9 mouse cellular contexts compared by ENCODE assay signal in genomic region chr19:4338162-4338561, GRCm38 (mm10). TPM values are rescaled to one million over a fixed set of nuclear protein-coding genes. Genes with fewer than 3 reads are reported as not detected.
DNase-seq lines count a peak whose midpoint lies in the region; ATAC-seq and TF ChIP-seq lines count a peak whose summit lies in the region.
"Had no signal": no experiment of that assay in that cellular context is flagged by ENCODE, and none has a peak within 500 bp of the region (broad histone marks: within the 10 kb centered on the region; RNA-seq: fewer than 3 reads in every experiment).

No protein-coding gene starts in this region.

- 29% methylated on average over 2 of the region's 2 CpGs for WGBS in hindbrain, postnatal 0 days
- WGBS in hindbrain, embryonic 13.5 days: 45% methylated on average over 2 of the region's 2 CpGs

- H3K4me2 ChIP-seq in hindbrain, postnatal 0 days (ENCODE audit: low read depth, low read length): no peak overlapping the region
- H3K4me2 ChIP-seq in hindbrain, embryonic 13.5 days: no peak overlapping the region

- peaks cover 20% of the 10 kb centered on the region for H3K36me3 ChIP-seq in hindbrain, postnatal 0 days (ENCODE audit: insufficient read depth, low read length)
- H3K36me3 ChIP-seq in hindbrain, embryonic 13.5 days: peaks cover 44% of the 10 kb centered on the region

- H3K4me3 ChIP-seq in hindbrain, postnatal 0 days (ENCODE audit: low read length): no peak overlapping the region
- H3K4me3 ChIP-seq in hindbrain, embryonic 13.5 days: no peak overlapping the region

- no peak overlapping the region for H3K27ac ChIP-seq in hindbrain, postnatal 0 days
- no peak overlapping the region for H3K27ac ChIP-seq in hindbrain, embryonic 13.5 days
- H3K27ac ChIP-seq: macrophage had no signal

- peak; percentile 81 for TF ChIP-seq CTCF in hindbrain, postnatal 0 days (IDR thresholded peaks at IDR 0.05; ENCODE audit: low read depth)

- no peaks in the 10 kb centered on the region for H3K27me3 ChIP-seq in hindbrain, postnatal 0 days (ENCODE audit: insufficient read depth, low read length)
- H3K27me3 ChIP-seq in hindbrain, embryonic 13.5 days: no peaks in the 10 kb centered on the region

- peak; percentile 81 for DNase-seq in hindbrain, postnatal 0 days (ENCODE audit: low spot score)
- peak; percentile 77 for DNase-seq in adipocyte (ENCODE audit: low spot score)
- peak; percentile 44 for DNase-seq in layer of hippocampus, adult 9-11 months
- peak; percentile 83 for DNase-seq in retina, embryonic 14.5 days (ENCODE audit: low spot score)
- DNase-seq in urinary bladder, adult 18-20 months (ENCODE audit: low spot score in 2 of 2): no peak

- H3K9me3 ChIP-seq in hindbrain, postnatal 0 days (ENCODE audit: low read length): no peaks in the 10 kb centered on the region
- no peaks in the 10 kb centered on the region for H3K9me3 ChIP-seq in hindbrain, embryonic 13.5 days

- H3K9ac ChIP-seq in hindbrain, postnatal 0 days (replicated peaks; ENCODE audit: low read length): no peak overlapping the region
- H3K9ac ChIP-seq in hindbrain, embryonic 13.5 days: no peak overlapping the region

- H3K4me1 ChIP-seq in hindbrain, postnatal 0 days (ENCODE audit: insufficient read depth, low read length): no peaks in the 10 kb centered on the region
- peaks cover 18% of the 10 kb centered on the region for H3K4me1 ChIP-seq in hindbrain, embryonic 13.5 days (replicated peaks)

- ATAC-seq in hindbrain, postnatal 0 days: no peak; the same call in 1 of the 2 replicates
- no peak for ATAC-seq in hindbrain, embryonic 13.5 days (ENCODE audit: low FRiP score)
- ATAC-seq in CD4-positive, CD25-positive, alpha-beta regulatory T cell, adult 4 months: peak; percentile 69
- peak; percentile 54 for ATAC-seq in erythroblast, adult 5-6 weeks (replicated peaks; ENCODE audit: low FRiP score, poor library complexity, severe bottlenecking)

RNA-seq across cellular contexts. Expression of gene Grk2, which starts 32.1 kb away (rescaled TPM):
- total RNA-seq in hindbrain, postnatal 0 days (2014; rRNA removed): 138 and 142 TPM in 2 replicates
- polyA plus RNA-seq in hindbrain, postnatal 0 days (2015; fragmentation: Nextera tagmentation; extraction: Ambion mirVana): 25.8 and 26.2 TPM in 2 replicates
- polyA plus RNA-seq in hindbrain, embryonic 13.5 days (2015; fragmentation: Nextera tagmentation; extraction: Ambion mirVana): 19.6 and 20.0 TPM in 2 replicates
- 100 to 1,000 TPM in 1 of 2 experiments, 10 to 100 TPM in 1; 93.7 to 101 TPM for polyA plus RNA-seq in CD4-positive, CD25-positive, alpha-beta regulatory T cell, adult 4 months (2017; shearing (Covaris generic))
- 63.4 and 93.2 TPM in 2 replicates for total RNA-seq in erythroblast, adult 5-6 weeks (2015; ENCODE audit: low replicate concordance)
- 40.1 and 60.1 TPM in 2 replicates for total RNA-seq in erythroblast, adult 5-6 weeks (2017; ENCODE audit: low replicate concordance)

RNA-seq across cellular contexts. Expression of gene Ankrd13d, which starts 55.2 kb away (rescaled TPM):
- total RNA-seq in hindbrain, postnatal 0 days (2014; rRNA removed): 97.2 and 121 TPM in 2 replicates
- polyA plus RNA-seq in hindbrain, postnatal 0 days (2015; fragmentation: Nextera tagmentation; extraction: Ambion mirVana): 70.9 and 71.5 TPM in 2 replicates
- 29.9 and 33.1 TPM in 2 replicates for polyA plus RNA-seq in hindbrain, embryonic 13.5 days (2015; fragmentation: Nextera tagmentation; extraction: Ambion mirVana)
- polyA plus RNA-seq in CD4-positive, CD25-positive, alpha-beta regulatory T cell, adult 4 months (2017; shearing (Covaris generic)): 1 to 10 TPM; 2.4 to 2.5 TPM
- total RNA-seq in erythroblast, adult 5-6 weeks (2015; ENCODE audit: low replicate concordance): 0.63 TPM in 1 of 2 replicates, not detected in the other
- total RNA-seq in erythroblast, adult 5-6 weeks (2017; ENCODE audit: low replicate concordance): 0.84 TPM in 1 of 2 replicates, not detected in the other

RNA-seq across cellular contexts. Expression of gene Kdm2a, which starts 59.9 kb away (rescaled TPM):
- total RNA-seq in hindbrain, postnatal 0 days (2014; rRNA removed): 67.5 and 73.7 TPM in 2 replicates
- polyA plus RNA-seq in hindbrain, postnatal 0 days (2015; fragmentation: Nextera tagmentation; extraction: Ambion mirVana): 18.0 and 19.8 TPM in 2 replicates
- polyA plus RNA-seq in hindbrain, embryonic 13.5 days (2015; fragmentation: Nextera tagmentation; extraction: Ambion mirVana): 34.6 and 36.3 TPM in 2 replicates
- polyA plus RNA-seq in CD4-positive, CD25-positive, alpha-beta regulatory T cell, adult 4 months (2017; shearing (Covaris generic)): 10 to 100 TPM; 90.1 to 95.4 TPM
- 56.6 and 57.5 TPM in 2 replicates for total RNA-seq in erythroblast, adult 5-6 weeks (2015; ENCODE audit: low replicate concordance)
- total RNA-seq in erythroblast, adult 5-6 weeks (2017; ENCODE audit: low replicate concordance): 71.1 and 123 TPM in 2 replicates

Comparison
In these comparisons a context has a peak if more than half of its experiments do, and no peak if none do; other contexts are left out.
1. ATAC-seq: peak in CD4-positive, CD25-positive, alpha-beta regulatory T cell, adult 4 months (single experiment) and erythroblast, adult 5-6 weeks (single experiment); none in hindbrain, postnatal 0 days (single experiment) and hindbrain, embryonic 13.5 days (single experiment).
2. DNase-seq: peak in hindbrain, postnatal 0 days (single experiment), adipocyte (single experiment), layer of hippocampus, adult 9-11 months (single experiment) and retina, embryonic 14.5 days (single experiment); none in urinary bladder, adult 18-20 months (0 of 2).